Mouse (Mus musculus) Patski (cell line): ENCODE measurements at regions not wholly inside any gene's neighbourhood (a gene's known extent, or its start where the extent isn't known, plus 50 kb on each side); places are given as distances from the start of the nearest gene placed in this dataset.

Experiments used
- ATAC-seq: fragments of 100-300 bp; one replicate; pipeline ENCODE4 v1.8.0; 2021
- CTCF ChIA-PET: fragments of 350-600 bp; sonication (Branson Sonifier 250); formaldehyde crosslinking; loops from one replicate; lab custom pipeline; 2022; ENCODE audit warnings: inconsistent platforms; lab: Charles Lee
- POLR2A ChIA-PET: fragments of 350-600 bp; sonication (Branson Sonifier 250); formaldehyde crosslinking; loops from one replicate; lab custom pipeline; 2022; ENCODE audit warnings: antibody characterized with exemption, inconsistent platforms; lab: Charles Lee
- DNase-seq: peaks from one replicate; pipeline ENCODE4 v3.0.0-alpha.2; 2011; ENCODE audit warnings: low read depth, low spot score
- H3K27me3 ChIP-seq: fragments of 371-371 bp; one replicate; pipeline ENCODE4 v1.5.1; 2021
- CTCF ChIP-seq: fragments of 100-300 bp; IDR thresholded peaks from one replicate; pipeline ENCODE4 v1.5.1; 2021
- in situ Hi-C: fragments of 300-500 bp; cut with MboI; formaldehyde crosslinking; loops from 3 replicates; pipeline ENCODE4 v1.11.1; 2018; ENCODE audit warnings: low pct_unique_long_range_greater_than_20kb, mixed read lengths

GRCm38 (mm10) chr5:41206462-41206861 lies 501.5 kb downstream of the Rab28 start:
- ChIA-PET CTCF (no interaction called here), POLR2A (no interaction called here)

DNA sequence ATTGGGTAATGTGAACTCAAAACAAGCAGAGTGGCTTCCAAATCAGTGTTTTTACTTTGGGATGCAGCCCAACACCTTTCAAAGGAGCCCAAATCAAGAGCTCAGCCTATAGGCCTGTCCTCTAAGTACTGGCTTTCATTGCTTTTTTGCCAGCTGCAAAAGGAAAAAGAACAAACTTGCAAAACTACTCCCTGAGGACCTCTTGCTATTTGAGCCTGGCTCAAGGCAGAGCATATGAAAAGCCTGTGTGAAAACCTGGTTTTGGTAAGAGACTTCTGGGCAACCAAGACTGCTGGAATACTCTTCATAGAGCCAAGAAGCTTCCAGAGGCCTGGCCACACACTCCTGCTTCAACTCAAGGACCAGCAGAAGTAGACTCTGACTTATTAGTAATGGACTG lies 503.5 kb downstream of the Rab28 start:
- in situ Hi-C loops: no loop called here
- ChIA-PET POLR2A (interaction anchor here (0.7 kb wide), 1 partner anchor 480 kb away, joined by 3 read pairs; no protein-coding TSS in a partner anchor), CTCF (interaction anchor here (1.2 kb wide), 1 partner anchor 14 kb away, joined by 3 read pairs; no protein-coding TSS in a partner anchor)
- TF ChIP-seq CTCF: no peak
- DNase-seq (no peak), ATAC-seq (no peak)
- H3K27me3 ChIP-seq: no peaks in the 10 kb centered on the region

More at GRCm38 (mm10) chr5:41206462-41206861, 501.5 kb downstream of the Rab28 start:
- no peaks in the 10 kb centered on the region for H3K27me3 ChIP-seq
- DNase-seq: no peak
- ATAC-seq: no peak
- no peak for TF ChIP-seq CTCF
- in situ Hi-C loops: no loop called here

DNA sequence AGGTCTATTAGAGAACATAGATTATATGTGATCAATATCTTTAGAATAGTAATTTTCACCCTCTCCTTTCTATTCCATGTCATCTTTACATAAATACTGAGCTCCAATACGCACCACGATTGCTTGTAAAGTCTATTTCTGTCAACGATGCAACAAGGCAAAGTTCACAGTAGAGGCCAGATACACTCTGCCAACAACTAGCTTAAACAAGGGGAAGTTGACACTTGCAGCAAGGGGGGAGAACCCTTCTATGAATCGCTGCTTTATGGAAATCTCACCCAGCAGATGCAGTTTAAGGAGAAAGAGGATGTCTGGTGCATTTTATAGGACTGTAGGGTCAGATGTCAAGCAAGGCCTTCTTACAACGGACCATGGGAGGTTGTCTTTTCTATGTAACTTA lies 520.8 kb downstream of the Rab28 start:
- in situ Hi-C loops: no loop called here
- POLR2A ChIA-PET: no interaction called here
- ATAC-seq: no peak
- TF ChIP-seq CTCF: no peak
- CTCF ChIA-PET: no interaction called here
- no peak for DNase-seq
- H3K27me3 ChIP-seq: peaks cover 7% of the 10 kb centered on the region

DNA sequence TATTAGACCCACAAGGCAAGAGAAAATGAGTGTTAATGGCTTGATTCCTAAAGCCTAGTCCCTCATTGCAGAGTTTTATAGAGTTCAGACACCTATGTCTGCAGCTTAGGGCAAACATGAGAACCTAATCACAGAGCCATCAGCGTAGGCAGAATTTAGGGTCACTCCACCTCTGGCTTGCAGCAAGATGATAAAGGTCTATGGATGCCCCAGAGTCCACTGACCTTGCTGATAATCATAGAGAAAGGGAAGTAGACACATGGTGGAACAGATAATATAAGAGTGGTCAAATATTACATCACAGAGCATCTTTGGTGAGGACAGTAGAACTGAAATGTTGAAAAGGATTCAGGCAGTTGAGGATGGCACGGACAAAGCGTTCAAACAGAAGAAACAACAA lies 530.7 kb downstream of the Rab28 start:
- no peak for ATAC-seq
- in situ Hi-C loops: no loop called here
- POLR2A ChIA-PET: no interaction called here
- CTCF ChIA-PET: no interaction called here
- no peaks in the 10 kb centered on the region for H3K27me3 ChIP-seq
- DNase-seq: no peak
- TF ChIP-seq CTCF: no peak

DNA sequence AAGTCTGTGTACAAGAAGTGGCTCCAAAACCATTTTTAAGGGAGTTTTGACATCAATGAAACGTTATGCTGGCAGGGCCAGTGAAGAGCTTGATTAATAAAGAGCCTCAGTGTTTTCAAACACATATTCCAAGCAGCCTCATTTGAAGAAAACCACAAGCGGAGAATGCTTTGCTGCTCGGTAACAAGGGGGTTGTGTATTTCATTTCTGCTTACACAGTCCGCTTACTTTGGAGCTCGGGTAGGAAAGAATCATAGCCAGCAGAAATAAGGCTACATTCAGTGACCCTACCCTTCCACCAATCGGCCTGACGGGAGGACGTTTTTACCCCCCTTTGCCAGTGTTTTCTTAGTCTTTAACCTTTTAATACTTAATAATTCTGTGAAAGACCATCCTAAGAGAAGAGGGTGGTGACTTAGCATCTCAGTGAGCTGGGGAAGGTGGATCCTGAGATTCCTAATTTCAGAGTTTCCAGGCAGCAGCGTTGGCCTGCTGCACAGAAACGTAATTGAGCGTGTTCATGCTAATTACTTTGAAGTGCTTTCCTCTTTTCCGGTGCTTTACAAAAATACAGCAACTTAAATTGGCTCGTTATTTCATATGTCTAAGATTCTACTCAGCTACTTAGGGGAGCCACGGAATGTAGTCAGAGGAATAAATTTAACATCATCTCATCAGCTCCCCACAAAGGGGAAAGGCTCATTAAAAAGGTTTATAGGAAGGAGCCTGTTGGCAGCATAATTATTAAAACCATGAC lies 541.9 kb downstream of the Rab28 start:
- in situ Hi-C loops: no loop called here
- DNase-seq (no peak), ATAC-seq (no peak)
- no peak for TF ChIP-seq CTCF
- POLR2A ChIA-PET: no interaction called here
- no peaks in the 10 kb centered on the region for H3K27me3 ChIP-seq
- CTCF ChIA-PET: no interaction called here

DNA sequence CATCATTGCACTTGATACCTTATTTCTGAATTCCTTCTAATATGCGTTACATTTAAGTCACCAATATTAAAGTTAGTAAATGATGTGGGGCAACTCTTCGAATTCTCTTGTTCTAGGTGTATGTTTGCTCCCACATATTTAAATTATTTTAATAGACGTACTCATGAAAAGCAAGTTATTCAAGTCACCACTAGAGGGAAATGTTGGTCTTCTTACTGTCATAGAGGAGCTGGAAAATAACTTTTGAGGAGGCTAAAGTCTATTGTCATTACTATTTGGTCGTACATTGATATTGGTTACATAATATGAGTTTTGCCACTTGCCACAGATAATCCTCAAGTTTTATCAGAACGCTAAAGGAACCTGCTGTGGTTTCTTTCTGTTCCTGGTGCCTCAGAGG lies 582.9 kb downstream of the Rab28 start:
- ChIA-PET POLR2A (no interaction called here), CTCF (interaction anchor here (1.3 to 4.5 kb wide), 4 partner anchors 11 to 643 kb away, joined by 3 to 52 read pairs (median 4); no protein-coding TSS in a partner anchor)
- TF ChIP-seq CTCF: peak; percentile 54
- ATAC-seq (no peak), DNase-seq (no peak)
- in situ Hi-C loops: loop anchor here (5.0 kb wide), 1 partner anchor 642 kb away; no protein-coding TSS in a partner anchor
- H3K27me3 ChIP-seq: peaks cover 35% of the 10 kb centered on the region

DNA sequence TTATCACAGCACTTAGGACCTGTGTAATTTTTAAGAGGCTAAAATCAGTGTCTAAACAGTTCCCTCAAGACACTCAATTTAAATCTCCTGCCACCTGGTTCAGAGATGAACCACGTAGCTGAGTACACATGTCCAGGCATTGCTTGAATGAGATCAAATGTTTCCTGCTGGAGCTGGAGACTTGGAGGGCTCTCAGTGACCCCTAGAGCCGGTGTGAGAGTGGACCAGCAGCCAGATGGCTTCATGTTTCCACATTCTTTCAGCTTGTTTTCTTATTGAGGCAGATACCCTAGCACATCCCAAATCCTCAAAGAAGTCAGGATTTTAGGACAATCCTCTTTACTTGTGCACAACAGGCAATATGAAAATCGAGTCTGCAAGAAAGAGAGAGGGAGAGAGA lies 590.3 kb downstream of the Rab28 start:
- DNase-seq: no peak
- H3K27me3 ChIP-seq: peaks cover 6% of the 10 kb centered on the region
- no peak for TF ChIP-seq CTCF
- ATAC-seq: no peak
- CTCF ChIA-PET: no interaction called here
- POLR2A ChIA-PET: no interaction called here
- in situ Hi-C loops: no loop called here

DNA sequence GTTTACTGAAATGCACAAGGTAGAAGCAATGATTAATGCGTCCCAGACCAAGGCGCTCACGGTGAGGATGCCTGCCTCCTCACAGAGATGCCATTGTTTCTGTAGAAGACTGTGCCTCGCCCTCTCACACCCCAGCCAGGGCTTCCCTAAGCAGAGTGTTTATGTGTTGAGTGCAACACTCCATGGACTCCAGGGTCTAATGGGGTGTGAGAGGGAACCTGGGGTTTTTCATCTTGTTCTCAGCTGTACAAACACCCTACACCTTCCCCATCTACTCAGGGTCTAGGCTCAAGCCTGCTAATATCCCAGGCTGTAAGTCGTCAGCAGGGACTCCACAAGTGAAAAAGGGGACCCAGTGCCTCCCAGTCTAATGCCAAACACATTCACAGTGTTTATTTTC lies 620.2 kb downstream of the Rab28 start:
- DNase-seq (no peak), ATAC-seq (no peak)
- in situ Hi-C loops: no loop called here
- ChIA-PET POLR2A (no interaction called here), CTCF (no interaction called here)
- no peak for TF ChIP-seq CTCF
- H3K27me3 ChIP-seq: no peaks in the 10 kb centered on the region

GRCm38 (mm10) chr5:41076412-41076811 lies 631.5 kb downstream of the Rab28 start:
- no peak for DNase-seq
- POLR2A ChIA-PET: no interaction called here
- H3K27me3 ChIP-seq: peaks cover 5% of the 10 kb centered on the region
- CTCF ChIA-PET: no interaction called here
- no peak for TF ChIP-seq CTCF
- ATAC-seq: no peak
- in situ Hi-C loops: no loop called here

GRCm38 (mm10) chr5:41061646-41062045 lies 646.3 kb downstream of the Rab28 start:
- H3K27me3 ChIP-seq: peaks cover 5% of the 10 kb centered on the region
- DNase-seq: no peak
- ATAC-seq: no peak
- POLR2A ChIA-PET: no interaction called here
- CTCF ChIA-PET: no interaction called here
- in situ Hi-C loops: no loop called here
- no peak for TF ChIP-seq CTCF

DNA sequence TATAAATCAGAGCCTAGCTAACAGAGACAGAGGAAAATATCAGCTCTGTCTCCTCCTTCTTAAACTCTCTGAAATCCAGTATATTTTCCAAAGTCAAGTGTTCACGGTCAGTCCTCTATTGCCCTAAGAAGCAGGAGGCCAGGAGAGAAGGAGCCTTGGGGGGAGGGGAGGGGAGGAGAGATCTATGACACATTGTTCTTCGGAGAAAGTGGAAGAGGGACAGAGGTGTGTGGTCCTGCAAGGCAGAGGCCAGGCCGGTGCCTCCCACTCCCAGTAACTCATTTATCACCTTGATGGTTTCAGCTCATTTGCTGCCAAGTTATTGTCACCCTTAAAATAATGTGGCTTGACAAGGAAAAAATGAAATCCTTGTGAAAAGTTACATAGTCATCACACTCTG lies 646.7 kb downstream of the Rab28 start:
- POLR2A ChIA-PET: no interaction called here
- in situ Hi-C loops: no loop called here
- CTCF ChIA-PET: no interaction called here
- H3K27me3 ChIP-seq: peaks cover 5% of the 10 kb centered on the region
- TF ChIP-seq CTCF: no peak
- no peak for DNase-seq
- no peak for ATAC-seq
